Mouse (Mus musculus) forebrain, embryonic 16.5 days (tissue): ENCODE measurements around the gene Shprh. TPM values are rescaled to one million over a fixed set of nuclear protein-coding genes. Genes with fewer than 3 reads are reported as not detected.
"Not testable (repeated sequence)": the region's sequence is repeated elsewhere in the genome, so short reads cannot be mapped to it uniquely, and the experiment has no call there.

ENCODE experiments used
- ATAC-seq: fragments of 200-750 bp; cut with Nextera tagmentation; 2 replicates; pipeline ENCODE4 v1.8.0; 2017; ENCODE audit warnings: mild to moderate bottlenecking, moderate library complexity
- H3K27ac ChIP-seq: fragments of 300-500 bp; sonication (generic); 2 replicates; pipeline ENCODE4 v1.5.1; 2014; ENCODE audit warnings: low read length, control low read depth
- H3K27me3 ChIP-seq: fragments of 300-500 bp; sonication (generic); replicated peaks from 2 replicates; pipeline ENCODE4 v1.6.1; 2014; ENCODE audit warnings: low read length; ENCODE audit not compliant: control insufficient read depth, insufficient read depth
- H3K36me3 ChIP-seq: fragments of 300-500 bp; sonication (generic); 2 replicates; pipeline ENCODE4 v1.6.1; 2014; ENCODE audit not compliant: control insufficient read depth, insufficient read depth
- H3K4me1 ChIP-seq: fragments of 300-500 bp; sonication (generic); replicated peaks from 2 replicates; pipeline ENCODE4 v1.6.1; 2014; ENCODE audit warnings: low read length; ENCODE audit not compliant: control insufficient read depth, insufficient read depth
- H3K4me2 ChIP-seq: fragments of 300-500 bp; sonication (generic); 2 replicates; pipeline ENCODE4 v1.6.1; 2014; ENCODE audit warnings: mild to moderate bottlenecking, low read length, control low read depth
- H3K4me3 ChIP-seq: fragments of 300-500 bp; sonication (generic); replicated peaks from 2 replicates; pipeline ENCODE4 v1.5.1; 2014; ENCODE audit warnings: mild to moderate bottlenecking, low read length, control low read depth
- H3K9ac ChIP-seq: fragments of 300-500 bp; sonication (generic); replicated peaks from 2 replicates; pipeline ENCODE4 v1.6.1; 2014; ENCODE audit warnings: low read depth, low read length, control low read depth
- H3K9me3 ChIP-seq: fragments of 300-500 bp; sonication (generic); 2 replicates; pipeline ENCODE4 v1.6.1; 2016; ENCODE audit warnings: low read length; ENCODE audit not compliant: control insufficient read depth
- WGBS: fragments of 180-500 bp; shearing (Covaris S2); extraction: QIAGEN DNeasy Blood & Tissue Kit; methylation state at CpG from one replicate; pipeline ENCODE4 v1.1.7; 2014; 5-methylcytosine and 5-hydroxymethylcytosine counted together
- polyA plus RNA-seq: library from polyadenylated mRNA; unstranded; fragments of >200 nt; fragmentation: Nextera tagmentation; extraction: Ambion mirVana; gene quantifications from 2 replicates; pipeline ENCODE4 v1.2.1, GENCODE M21; 2015

Gene Shprh
- polyA plus RNA-seq, 1 experiment from 2014 or later, result 30.1 TPM

DNA sequence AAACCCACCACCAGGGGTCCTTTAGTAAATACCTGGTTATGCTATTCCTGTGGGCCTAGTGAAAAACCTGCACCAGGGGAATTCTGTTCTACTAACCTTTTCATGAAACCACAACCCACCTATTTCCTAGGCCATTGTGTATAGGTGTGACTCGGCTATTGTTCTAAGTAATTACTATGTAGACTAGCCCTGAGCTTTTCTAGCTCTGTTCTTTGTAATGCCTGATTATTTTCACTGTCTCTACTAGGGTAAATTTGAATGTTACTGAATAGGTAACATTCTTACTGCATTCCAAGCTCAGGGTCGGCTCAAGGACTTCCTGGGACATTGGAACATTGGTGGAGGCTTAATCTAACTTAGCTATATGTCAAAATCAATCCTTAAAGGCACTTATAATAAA is 113.1 kb downstream of the Shprh start:
- H3K27me3 ChIP-seq, ATAC-seq, H3K36me3 ChIP-seq, H3K27ac ChIP-seq, H3K9ac ChIP-seq, H3K4me2 ChIP-seq, H3K9me3 ChIP-seq, H3K4me1 ChIP-seq, H3K4me3 ChIP-seq: not testable (repeated sequence)
- WGBS, result 84% methylated on average over 2 of the region's 2 CpGs

DNA sequence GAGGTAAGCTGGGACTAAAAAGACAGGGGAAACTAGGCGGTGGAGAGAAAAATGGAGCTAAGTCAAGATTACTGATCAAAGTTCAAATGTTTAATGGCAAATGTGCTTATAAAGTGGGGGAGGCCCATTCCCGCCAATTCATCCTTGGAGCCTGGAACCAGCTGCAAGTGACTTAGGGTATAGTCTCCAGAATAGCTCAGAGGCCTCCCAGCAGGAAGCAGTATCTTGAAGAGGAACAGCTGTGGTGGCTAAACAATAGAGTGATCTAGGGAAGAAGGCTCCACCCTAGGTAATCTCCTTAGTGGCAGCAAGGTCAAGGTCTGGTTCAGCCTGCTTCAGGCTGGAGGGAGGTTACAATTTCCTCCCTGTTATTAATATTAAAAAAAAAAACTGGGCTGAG is 114.6 kb downstream of the Shprh start:
- H3K4me2 ChIP-seq, H3K9ac ChIP-seq, H3K4me3 ChIP-seq, ATAC-seq, H3K27me3 ChIP-seq, H3K4me1 ChIP-seq, H3K9me3 ChIP-seq, H3K27ac ChIP-seq, H3K36me3 ChIP-seq: not testable (repeated sequence)
- WGBS, result 93% methylated on average over 2 of the region's 2 CpGs

Other genes with a start within 250 kb of the Shprh start
- 6.3 and 10.3 TPM in 2 replicates for gene Grm1, start 67.1 kb upstream of the Shprh start, polyA plus RNA-seq
- 26.1 and 27.5 TPM in 2 replicates for gene Fbxo30, start 131.9 kb downstream of the Shprh start, polyA plus RNA-seq
- 0.40 and 0.52 TPM in 2 replicates for gene Epm2a, start 194.0 kb downstream of the Shprh start, polyA plus RNA-seq